Mouse (Mus musculus) CD8-positive naive resting alpha-beta T cell, adult 57 days (primary cell): ENCODE measurements around the gene Timd4. TPM values are rescaled to one million over a fixed set of nuclear protein-coding genes. Genes with fewer than 3 reads are reported as not detected.

ENCODE experiments used
- total RNA-seq: library from RNA; stranded (reverse); gene quantifications from one replicate; pipeline ENCODE4 v1.2.4, GENCODE M21; 2023

The Timd4 gene
- 1.5 TPM for total RNA-seq

GRCm38 (mm10) chr11:46810511-46810910, at the start of gene Timd4:
Gene Timd4 (plus strand): TSS chr11:46810800.

Other genes starting within 250 kb of the Timd4 start
- gene BC053393, start 239.3 kb upstream of the Timd4 start, total RNA-seq: not detected
- not detected for gene Dppa1, start 181.5 kb upstream of the Timd4 start, total RNA-seq
- 2.3 TPM for gene Timd2, start 103.7 kb upstream of the Timd4 start, total RNA-seq
- 0.89 TPM for gene Havcr1, start 75.7 kb upstream of the Timd4 start, total RNA-seq